Mouse (Mus musculus) thymus, adult 2 months (tissue): ENCODE data around the gene Irgq. TPM values are rescaled to one million over a fixed set of nuclear protein-coding genes. Genes with fewer than 3 reads are reported as not detected.
A peak's percentile ranks its signal among the peaks of the same experiment; 100 is the strongest.

Source experiments
- DNase-seq: peaks from one replicate; pipeline ENCODE4 v3.0.0; 2021
- H3K27ac ChIP-seq: fragments of 200-500 bp; 2 replicates; pipeline ENCODE4 v1.5.1; 2012; ENCODE audit warnings: low read length, control low read depth; ENCODE audit not compliant: control insufficient read depth, insufficient read depth
- H3K27me3 ChIP-seq: fragments of 200-500 bp; 2 replicates; pipeline ENCODE4 v1.6.1; 2012; ENCODE audit warnings: mild to moderate bottlenecking, low read length, moderate library complexity, mixed read lengths; ENCODE audit not compliant: control insufficient read depth, insufficient read depth
- H3K36me3 ChIP-seq: fragments of 200-500 bp; 2 replicates; pipeline ENCODE4 v1.6.1; 2012; ENCODE audit warnings: mild to moderate bottlenecking, low read length, moderate library complexity; ENCODE audit not compliant: control insufficient read depth, insufficient read depth
- H3K4me1 ChIP-seq: fragments of 200-500 bp; replicated peaks from 2 replicates; pipeline ENCODE4 v1.6.1; 2012; ENCODE audit warnings: low read length; ENCODE audit not compliant: control insufficient read depth, insufficient read depth
- H3K4me3 ChIP-seq: fragments of 200-500 bp; 2 replicates; pipeline ENCODE4 v1.5.1; 2012; ENCODE audit warnings: mild to moderate bottlenecking, low read length, control low read depth, moderate library complexity; ENCODE audit not compliant: control insufficient read depth, insufficient read depth
- CTCF ChIP-seq: fragments of 200-500 bp; IDR thresholded peaks from 2 replicates; pipeline ENCODE4 v1.5.1; 2012; ENCODE audit warnings: mild to moderate bottlenecking, control low read depth, low read length, moderate library complexity, borderline replicate concordance; ENCODE audit not compliant: control insufficient read depth, poor library complexity, insufficient read depth; ENCODE audit errors: extremely low read depth
- POLR2A ChIP-seq: fragments of 200-500 bp; IDR thresholded peaks from 2 replicates; pipeline ENCODE4 v1.6.1; 2012; ENCODE audit warnings: mild to moderate bottlenecking, low read length, control low read depth, moderate library complexity; ENCODE audit not compliant: control insufficient read depth, poor library complexity, insufficient read depth; ENCODE audit errors: extremely low read depth
- WGBS: fragments of 180-500 bp; shearing (Covaris S2); methylation state at CpG from one replicate; pipeline ENCODE4 v1.1.7; 2018; 5-methylcytosine and 5-hydroxymethylcytosine counted together
- polyA plus RNA-seq: library from polyadenylated mRNA; depleted of rRNA; stranded (reverse); fragments of >200 nt; gene quantifications from 2 replicates; pipeline ENCODE4 v1.2.3, GENCODE M21; 2012

Gene Irgq
- polyA plus RNA-seq, 1 experiment = 34.7 TPM

- Histone ChIP-seq H3K27me3 (no peaks in the 10 kb centered on the region), H3K36me3 (peaks cover 7% of the 10 kb centered on the region; the same call in 1 of the 2 replicates), H3K27ac (no peak overlapping the region), H3K4me1 (no peaks in the 10 kb centered on the region), H3K4me3 (no peak overlapping the region)
- DNase-seq = no peak
- WGBS = 58% methylated on average over 5 of the region's 5 CpGs
- TF ChIP-seq POLR2A = no peak
- no peak for TF ChIP-seq CTCF
Measured at GRCm38 (mm10) chr7:24538154-24538553, 7.7 kb downstream of the Irgq start.

GRCm38 (mm10) chr7:24538701-24539100 lies 8.2 kb downstream of the Irgq start:
- H3K27me3 ChIP-seq = no peaks in the 10 kb centered on the region
- DNase-seq = no peak
- peaks cover 5% of the 10 kb centered on the region; the same call in 1 of the 2 replicates for H3K36me3 ChIP-seq
- no peaks in the 10 kb centered on the region for H3K4me1 ChIP-seq
- 85% methylated on average over 5 of the region's 5 CpGs for WGBS
- H3K4me3 ChIP-seq = no peak overlapping the region
- H3K27ac ChIP-seq = no peak overlapping the region
- TF ChIP-seq CTCF = no peak
- no peak for TF ChIP-seq POLR2A

GRCm38 (mm10) chr7:24539686-24540085 lies 9.2 kb downstream of the Irgq start:
- no peaks in the 10 kb centered on the region for H3K36me3 ChIP-seq
- H3K4me3 ChIP-seq = no peak overlapping the region
- TF ChIP-seq POLR2A (no peak), CTCF (no peak)
- DNase-seq = no peak
- H3K4me1 ChIP-seq = no peaks in the 10 kb centered on the region
- 95% methylated on average over 4 of the region's 4 CpGs for WGBS
- no peaks in the 10 kb centered on the region for H3K27me3 ChIP-seq
- H3K27ac ChIP-seq = no peak overlapping the region

GRCm38 (mm10) chr7:24544506-24544905 lies 14.0 kb downstream of the Irgq start:
- Histone ChIP-seq H3K36me3 (no peaks in the 10 kb centered on the region), H3K4me1 (peaks cover 12% of the 10 kb centered on the region), H3K27ac (no peak overlapping the region), H3K27me3 (no peaks in the 10 kb centered on the region), H3K4me3 (no peak overlapping the region)
- WGBS = 88% methylated on average over 2 of the region's 2 CpGs
- no peak for DNase-seq
- TF ChIP-seq POLR2A (no peak), CTCF (no peak)

GRCm38 (mm10) chr7:24546068-24546614 lies 15.7 kb downstream of the Irgq start, which contains the start of the genes Pinlyp and Xrcc1:
Gene Pinlyp, minus strand, starts transcription at chr7:24546118.
Gene Xrcc1, plus strand, starts transcription at chr7:24546289.
- no peaks in the 10 kb centered on the region for H3K27me3 ChIP-seq
- peaks cover 12% of the 10 kb centered on the region for H3K4me1 ChIP-seq
- H3K4me3 ChIP-seq = peak within 1 kb of the TSS; percentile 87
- DNase-seq = peak; percentile 16
- H3K36me3 ChIP-seq = no peaks in the 10 kb centered on the region
- 57% methylated on average over 13 of the region's 13 CpGs for WGBS
- no peak for TF ChIP-seq CTCF
- TF ChIP-seq POLR2A = no peak
- H3K27ac ChIP-seq = no peak within 1 kb of the TSS; the same call in 1 of the 2 replicates

- Histone ChIP-seq H3K27me3 (no peaks in the 10 kb centered on the region), H3K4me1 (peaks cover 12% of the 10 kb centered on the region), H3K36me3 (no peaks in the 10 kb centered on the region), H3K27ac (no peak overlapping the region), H3K4me3 (peak overlapping the region; percentile 87)
- TF ChIP-seq POLR2A (peak; percentile 29; the same call in 1 of the 2 replicates), CTCF (0 out of 2 replicates have a peak, but pooled peaks have one; percentile 59)
- 1% methylated on average over 57 of the region's 57 CpGs for WGBS
- peak; percentile 98 for DNase-seq
Measured at GRCm38 (mm10) chr7:24546634-24547389, 16.3 kb downstream of the Irgq start.
